Mouse (Mus musculus) liver, embryonic 12.5 days (tissue): ENCODE results near the gene Ppil4. TPM values are rescaled to one million over a fixed set of nuclear protein-coding genes. Genes with fewer than 3 reads are reported as not detected.

ENCODE experiments used
- ATAC-seq: fragments of 200-750 bp; cut with Nextera tagmentation; 2 replicates; pipeline ENCODE4 v1.8.0; 2017; ENCODE audit warnings: moderate number of reproducible peaks, mild to moderate bottlenecking, moderate library complexity
- H3K27ac ChIP-seq: fragments of 300-500 bp; sonication (generic); 2 replicates; pipeline ENCODE4 v1.5.1; 2016; ENCODE audit warnings: mild to moderate bottlenecking
- H3K27me3 ChIP-seq: fragments of 300-500 bp; sonication (generic); replicated peaks from 2 replicates; pipeline ENCODE4 v1.6.1; 2016; ENCODE audit warnings: mild to moderate bottlenecking, moderate library complexity
- H3K36me3 ChIP-seq: fragments of 300-500 bp; sonication (generic); 2 replicates; pipeline ENCODE4 v1.6.1; 2016; ENCODE audit warnings: mild to moderate bottlenecking, moderate library complexity
- H3K4me1 ChIP-seq: fragments of 300-500 bp; sonication (generic); 2 replicates; pipeline ENCODE4 v1.6.1; 2016
- H3K4me2 ChIP-seq: fragments of 300-500 bp; sonication (generic); 2 replicates; pipeline ENCODE4 v1.6.1; 2016; ENCODE audit warnings: mild to moderate bottlenecking, moderate library complexity
- H3K4me3 ChIP-seq: fragments of 300-500 bp; sonication (generic); 2 replicates; pipeline ENCODE4 v1.5.1; 2016; ENCODE audit warnings: mild to moderate bottlenecking, moderate library complexity
- H3K9ac ChIP-seq: fragments of 300-500 bp; sonication (generic); 2 replicates; pipeline ENCODE4 v1.6.1; 2016; ENCODE audit warnings: mild to moderate bottlenecking, moderate library complexity
- H3K9me3 ChIP-seq: fragments of 300-500 bp; sonication (generic); replicated peaks from 2 replicates; pipeline ENCODE4 v1.6.1; 2016; ENCODE audit warnings: mild to moderate bottlenecking, moderate library complexity
- WGBS: fragments of 180-500 bp; shearing (Covaris S2); methylation state at CpG from one replicate; pipeline ENCODE4 v1.1.7; 2016; ENCODE audit not compliant: insufficient replicate concordance; 5-methylcytosine and 5-hydroxymethylcytosine counted together
- polyA plus RNA-seq: library from polyadenylated mRNA; unstranded; fragments of >200 nt; fragmentation: Nextera tagmentation; extraction: Ambion mirVana; gene quantifications from 2 replicates; pipeline ENCODE4 v1.2.1, GENCODE M21; 2016

Ppil4 gene
- polyA plus RNA-seq, 1 experiment from 2014 or later: 34.6 TPM

GRCm38 (mm10) chr10:7792254-7792750, 389 bp upstream of the Ppil4 start:
- peak overlapping the region; percentile 89 for H3K4me2 ChIP-seq
- peaks cover 31% of the 10 kb centered on the region for H3K4me1 ChIP-seq
- WGBS: under 1% methylated on average over 10 of the region's 10 CpGs
- H3K4me3 ChIP-seq: peak overlapping the region; percentile 97
- H3K27ac ChIP-seq: peak overlapping the region; percentile 79
- peak; percentile 62 for ATAC-seq
- H3K9ac ChIP-seq: peak overlapping the region; percentile 90
- H3K36me3 ChIP-seq: peaks cover 44% of the 10 kb centered on the region
- no peaks in the 10 kb centered on the region for H3K9me3 ChIP-seq
- H3K27me3 ChIP-seq: no peaks in the 10 kb centered on the region

DNA sequence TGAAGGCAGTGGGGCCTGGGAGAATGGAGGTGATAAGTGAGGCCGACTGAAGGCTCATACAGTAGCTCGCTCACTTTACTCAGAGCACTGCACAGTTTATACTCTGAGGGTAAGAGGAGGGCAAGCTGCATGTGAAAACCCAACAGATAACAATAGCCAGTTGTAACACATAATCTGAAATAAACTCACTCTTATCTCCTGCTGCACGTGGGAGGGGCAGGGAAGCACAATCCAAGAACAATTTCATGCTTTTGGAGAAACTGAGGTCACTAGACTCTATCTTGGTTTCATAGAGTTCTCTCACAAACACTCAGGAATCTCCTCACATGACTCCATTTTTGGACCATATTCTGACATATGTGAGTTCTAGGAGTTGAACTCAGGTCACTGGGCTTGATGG, 8.6 kb downstream of the Ppil4 start:
- Histone ChIP-seq H3K27me3 (no peaks in the 10 kb centered on the region), H3K27ac (no peak overlapping the region), H3K9ac (no peak overlapping the region), H3K4me3 (no peak overlapping the region), H3K4me2 (no peak overlapping the region), H3K36me3 (peaks cover 97% of the 10 kb centered on the region), H3K4me1 (no peaks in the 10 kb centered on the region), H3K9me3 (no peaks in the 10 kb centered on the region)
- WGBS: 37% methylated on average over 3 of the region's 3 CpGs
- peak; percentile 44; the same call in 1 of the 2 replicates for ATAC-seq

DNA sequence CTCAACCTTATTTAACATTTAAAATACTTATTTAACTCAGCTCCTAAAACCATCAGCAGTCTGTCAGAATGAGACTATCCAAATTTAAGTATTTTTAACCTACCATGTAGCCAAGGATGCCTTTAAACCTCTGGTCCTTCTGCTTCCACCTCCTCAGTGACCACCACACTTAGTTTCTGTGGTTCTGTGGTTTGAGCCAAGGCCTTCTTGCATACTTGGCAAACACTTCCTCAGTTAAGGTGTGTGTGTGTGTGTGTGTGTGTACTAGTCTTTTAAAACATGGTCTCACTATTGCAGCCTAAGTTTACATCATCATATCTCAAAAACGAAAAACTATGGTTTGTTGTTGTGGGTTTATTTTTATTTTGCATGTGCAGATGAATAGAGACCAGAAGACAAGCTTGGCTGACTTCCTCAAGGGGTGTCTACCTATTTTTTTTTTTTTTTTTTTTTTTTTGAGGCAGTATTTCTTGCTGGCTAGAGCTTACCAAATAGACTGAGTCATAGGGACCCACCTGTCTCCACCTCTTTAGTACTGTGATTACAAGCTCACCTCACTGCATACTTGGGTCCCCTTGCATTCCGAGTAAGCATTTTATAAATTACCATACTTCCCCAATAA, 9.9 kb downstream of the Ppil4 start:
- peaks cover 94% of the 10 kb centered on the region for H3K36me3 ChIP-seq
- no peak for ATAC-seq

DNA sequence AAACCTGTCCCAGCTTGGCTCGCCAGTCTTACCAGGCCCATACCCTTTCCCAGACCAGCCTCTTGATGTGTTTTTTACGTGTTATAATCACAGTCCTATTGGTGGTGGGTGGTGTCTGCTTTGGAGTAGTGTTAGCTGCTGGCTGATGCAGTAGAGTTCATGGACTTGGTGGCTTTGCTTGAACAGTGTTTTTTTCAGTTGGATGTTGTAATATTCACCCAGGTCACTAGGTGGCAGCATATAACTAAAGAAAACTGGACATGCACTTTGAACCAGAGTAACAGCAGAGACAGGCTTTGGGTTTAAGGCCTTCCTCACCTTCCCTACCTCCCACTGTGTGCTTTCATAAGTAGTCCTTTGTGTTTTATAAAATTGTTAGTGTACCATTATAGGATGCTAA, 17.2 kb downstream of the Ppil4 start:
- Histone ChIP-seq H3K36me3 (peaks cover 90% of the 10 kb centered on the region), H3K4me2 (no peak overlapping the region), H3K4me1 (no peaks in the 10 kb centered on the region), H3K4me3 (no peak overlapping the region), H3K9me3 (no peaks in the 10 kb centered on the region), H3K9ac (no peak overlapping the region), H3K27me3 (no peaks in the 10 kb centered on the region), H3K27ac (no peak overlapping the region)
- peak; percentile 37; the same call in 1 of the 2 replicates for ATAC-seq
- whole genome bisulfite sequencing: 36% methylated on average over 2 of the region's 2 CpGs

More for the DNA sequence above, 9.9 kb downstream of the Ppil4 start:
- Histone ChIP-seq H3K9me3 (no peaks in the 10 kb centered on the region), H3K4me3 (no peak overlapping the region), H3K4me1 (no peaks in the 10 kb centered on the region), H3K27me3 (no peaks in the 10 kb centered on the region), H3K27ac (no peak overlapping the region), H3K4me2 (no peak overlapping the region), H3K9ac (no peak overlapping the region)
- 84% methylated on average over 2 of the region's 2 CpGs for WGBS

DNA sequence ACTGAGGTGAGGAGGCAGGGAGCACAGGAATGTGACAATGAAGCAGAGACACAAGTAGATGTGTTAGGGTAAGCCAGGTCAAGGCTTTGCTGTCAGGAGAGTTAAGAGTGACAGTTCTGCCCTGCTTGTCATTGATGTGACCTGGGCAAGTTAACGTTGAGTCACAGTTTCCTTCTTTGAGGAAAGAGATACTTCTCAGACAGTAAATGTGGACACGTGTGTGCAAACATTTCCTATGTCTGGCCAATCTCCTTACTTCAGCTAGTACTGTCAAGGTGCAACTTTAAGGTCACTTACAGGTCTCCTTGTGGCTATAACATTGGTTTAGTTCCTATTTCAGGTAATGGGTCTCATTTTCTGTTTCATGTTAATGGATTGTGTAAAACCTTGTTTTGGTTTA, 23.8 kb downstream of the Ppil4 start:
- Histone ChIP-seq H3K9me3 (no peaks in the 10 kb centered on the region), H3K27ac (no peak overlapping the region), H3K9ac (no peak overlapping the region), H3K4me3 (no peak overlapping the region), H3K36me3 (peaks cover 92% of the 10 kb centered on the region), H3K27me3 (no peaks in the 10 kb centered on the region), H3K4me1 (no peaks in the 10 kb centered on the region), H3K4me2 (no peak overlapping the region)
- no peak for ATAC-seq
- WGBS: 74% methylated on average over 2 of the region's 2 CpGs

DNA sequence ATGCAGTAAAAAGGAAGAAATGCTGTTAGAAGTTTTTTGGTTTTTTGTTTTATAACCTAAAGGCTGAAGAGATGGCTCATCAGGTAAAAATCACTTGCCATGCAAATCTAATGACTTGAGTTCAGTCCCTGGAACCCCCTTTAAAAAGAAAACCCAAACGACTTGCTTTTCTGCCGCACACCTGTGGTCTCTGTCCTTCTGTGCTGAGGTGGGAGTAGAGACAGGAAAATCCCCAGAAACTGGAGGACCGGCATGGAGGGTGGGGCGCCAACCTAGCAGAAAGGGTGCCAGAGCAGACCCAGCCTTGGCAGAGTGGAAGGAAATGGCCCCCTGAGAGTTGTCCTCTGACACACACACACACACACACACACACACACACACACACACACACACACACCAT, 26.0 kb downstream of the Ppil4 start:
- WGBS: 90% methylated on average over 4 of the region's 4 CpGs
- Histone ChIP-seq H3K9me3 (no peaks in the 10 kb centered on the region), H3K4me3 (no peak overlapping the region), H3K27me3 (no peaks in the 10 kb centered on the region), H3K4me2 (no peak overlapping the region), H3K4me1 (no peaks in the 10 kb centered on the region), H3K27ac (no peak overlapping the region), H3K36me3 (peaks cover 91% of the 10 kb centered on the region), H3K9ac (no peak overlapping the region)
- ATAC-seq: no peak

DNA sequence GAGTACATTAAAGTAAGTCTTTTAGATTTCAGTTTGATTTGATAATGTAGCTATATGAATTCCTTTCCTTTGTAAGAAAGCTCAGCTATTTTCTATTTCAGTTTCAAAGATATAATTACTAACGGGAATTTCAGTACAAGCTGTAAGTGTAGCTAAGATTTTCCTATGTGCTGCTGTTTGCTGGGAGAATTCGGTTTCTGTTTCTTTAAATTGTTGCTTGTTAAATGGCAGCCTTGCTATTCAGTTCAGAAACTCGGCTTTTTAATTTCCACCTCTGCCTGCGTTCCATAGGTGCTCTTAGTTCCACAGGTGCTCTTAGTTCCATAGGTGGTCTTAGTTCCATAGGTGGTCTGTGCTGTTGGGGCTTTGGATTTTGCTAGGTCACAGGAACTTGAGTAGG, 26.5 kb downstream of the Ppil4 start:
- H3K9ac ChIP-seq: no peak overlapping the region
- no peaks in the 10 kb centered on the region for H3K9me3 ChIP-seq
- no peaks in the 10 kb centered on the region for H3K4me1 ChIP-seq
- no peak overlapping the region for H3K4me3 ChIP-seq
- no peak overlapping the region for H3K4me2 ChIP-seq
- no peak for ATAC-seq
- WGBS: 89% methylated on average over 4 of the region's 4 CpGs
- no peak overlapping the region for H3K27ac ChIP-seq
- H3K27me3 ChIP-seq: no peaks in the 10 kb centered on the region
- peaks cover 91% of the 10 kb centered on the region for H3K36me3 ChIP-seq

GRCm38 (mm10) chr10:7819603-7820002, 26.9 kb downstream of the Ppil4 start:
- H3K27me3 ChIP-seq: no peaks in the 10 kb centered on the region
- peaks cover 87% of the 10 kb centered on the region for H3K36me3 ChIP-seq
- H3K4me3 ChIP-seq: no peak overlapping the region
- no peak overlapping the region for H3K27ac ChIP-seq
- no peak for ATAC-seq
- no peak overlapping the region for H3K9ac ChIP-seq
- WGBS: 86% methylated on average over 4 of the region's 4 CpGs
- H3K4me1 ChIP-seq: no peaks in the 10 kb centered on the region
- H3K4me2 ChIP-seq: no peak overlapping the region
- H3K9me3 ChIP-seq: no peaks in the 10 kb centered on the region

DNA sequence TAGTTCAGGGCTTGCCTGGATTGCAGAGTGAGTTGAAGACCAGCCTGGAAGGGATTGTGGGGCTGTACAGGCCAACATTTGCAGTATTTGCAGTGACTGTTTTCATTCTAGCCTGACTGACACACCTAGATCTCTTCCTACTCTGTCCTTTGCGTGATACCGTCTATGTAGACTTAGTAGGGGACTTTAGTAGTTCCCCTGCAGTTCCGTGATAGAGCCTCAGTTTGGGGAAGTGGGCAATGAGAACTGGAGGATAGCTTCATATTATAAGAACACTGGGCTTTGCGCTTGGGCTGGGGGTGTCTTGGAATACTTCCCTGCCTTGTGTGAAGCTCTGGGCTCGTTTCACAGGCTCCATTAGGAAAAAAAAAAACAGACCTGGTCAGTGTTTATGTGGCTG, 27.5 kb downstream of the Ppil4 start:
- Histone ChIP-seq H3K36me3 (peaks cover 84% of the 10 kb centered on the region), H3K4me1 (no peaks in the 10 kb centered on the region), H3K9ac (no peak overlapping the region), H3K4me2 (no peak overlapping the region), H3K4me3 (no peak overlapping the region), H3K27ac (no peak overlapping the region), H3K27me3 (no peaks in the 10 kb centered on the region), H3K9me3 (no peaks in the 10 kb centered on the region)
- WGBS: 71% methylated on average over 5 of the region's 5 CpGs
- ATAC-seq: no peak

DNA sequence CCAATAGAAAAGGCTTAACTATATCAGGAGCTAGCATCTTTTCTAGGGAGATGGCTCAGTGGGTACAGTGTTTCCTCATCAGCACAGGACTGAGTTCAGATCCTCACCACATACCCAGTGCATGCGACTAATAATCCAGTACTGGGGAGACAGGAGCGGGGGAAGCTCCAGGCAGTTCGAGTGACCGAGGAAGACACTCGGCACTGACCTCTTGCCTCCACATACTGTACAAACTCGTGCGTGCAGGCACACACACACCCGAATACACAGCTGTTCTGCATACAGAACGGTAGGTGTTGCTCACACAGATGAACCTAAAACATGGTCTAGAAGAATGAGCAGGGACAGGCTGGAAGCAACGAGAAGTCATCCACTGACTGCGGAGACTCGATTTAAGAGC, 29.3 kb downstream of the Ppil4 start:
- no peaks in the 10 kb centered on the region for H3K4me1 ChIP-seq
- H3K4me3 ChIP-seq: no peak overlapping the region
- no peak overlapping the region for H3K27ac ChIP-seq
- no peak for ATAC-seq
- H3K36me3 ChIP-seq: peaks cover 75% of the 10 kb centered on the region
- no peaks in the 10 kb centered on the region for H3K27me3 ChIP-seq
- H3K9me3 ChIP-seq: no peaks in the 10 kb centered on the region
- H3K9ac ChIP-seq: no peak overlapping the region
- no peak overlapping the region for H3K4me2 ChIP-seq
- WGBS: 91% methylated on average over 12 of the region's 12 CpGs

GRCm38 (mm10) chr10:7824663-7825280, 32.1 kb downstream of the Ppil4 start:
- Histone ChIP-seq H3K4me3 (no peak overlapping the region), H3K9me3 (no peaks in the 10 kb centered on the region), H3K27me3 (no peaks in the 10 kb centered on the region), H3K4me1 (no peaks in the 10 kb centered on the region), H3K36me3 (peaks cover 51% of the 10 kb centered on the region), H3K9ac (no peak overlapping the region), H3K4me2 (no peak overlapping the region), H3K27ac (no peak overlapping the region)
- WGBS: 85% methylated on average over 9 of the region's 9 CpGs
- no peak for ATAC-seq

GRCm38 (mm10) chr10:7825281-7825665, 32.6 kb downstream of the Ppil4 start:
- H3K36me3 ChIP-seq: peaks cover 47% of the 10 kb centered on the region
- no peak overlapping the region for H3K4me3 ChIP-seq
- H3K4me2 ChIP-seq: no peak overlapping the region
- H3K9me3 ChIP-seq: no peaks in the 10 kb centered on the region
- no peaks in the 10 kb centered on the region for H3K4me1 ChIP-seq
- H3K27me3 ChIP-seq: no peaks in the 10 kb centered on the region
- 86% methylated on average over 4 of the region's 4 CpGs for WGBS
- ATAC-seq: no peak
- no peak overlapping the region for H3K27ac ChIP-seq
- H3K9ac ChIP-seq: no peak overlapping the region
